Mouse (Mus musculus) spleen, postnatal 10 days (tissue): ENCODE data around the gene Morn1.
"Not testable (repeated sequence)": the region's sequence is repeated elsewhere in the genome, so short reads cannot be mapped to it uniquely, and the experiment has no call there.

ENCODE experiments used
- DNase-seq, 2 experiments: peaks; one replicate each; pipeline ENCODE4 v3.0.0; 2021 to 2022; ENCODE audit warnings: low spot score in 2 of 2

Gene Morn1

DNA sequence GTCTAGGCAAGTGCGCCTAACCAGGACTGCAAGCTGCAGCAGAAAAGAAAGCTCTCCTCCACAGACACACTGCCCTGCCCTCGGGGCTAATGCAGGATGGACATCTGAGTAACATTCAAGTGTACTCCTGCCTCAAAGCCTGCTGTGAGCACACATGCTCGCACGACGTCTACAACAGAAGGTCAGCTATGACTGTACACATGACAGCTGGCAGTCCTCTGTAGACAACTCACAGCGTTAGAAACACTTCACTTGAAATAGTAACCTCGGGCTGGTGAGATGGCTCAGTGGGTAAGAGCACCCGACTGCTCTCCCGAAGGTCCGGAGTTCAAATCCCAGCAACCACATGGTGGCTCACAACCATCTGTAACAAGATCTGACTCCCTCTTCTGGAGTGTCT, 7.6 kb upstream of the Morn1 start:
- not testable (repeated sequence) for DNase-seq

DNA sequence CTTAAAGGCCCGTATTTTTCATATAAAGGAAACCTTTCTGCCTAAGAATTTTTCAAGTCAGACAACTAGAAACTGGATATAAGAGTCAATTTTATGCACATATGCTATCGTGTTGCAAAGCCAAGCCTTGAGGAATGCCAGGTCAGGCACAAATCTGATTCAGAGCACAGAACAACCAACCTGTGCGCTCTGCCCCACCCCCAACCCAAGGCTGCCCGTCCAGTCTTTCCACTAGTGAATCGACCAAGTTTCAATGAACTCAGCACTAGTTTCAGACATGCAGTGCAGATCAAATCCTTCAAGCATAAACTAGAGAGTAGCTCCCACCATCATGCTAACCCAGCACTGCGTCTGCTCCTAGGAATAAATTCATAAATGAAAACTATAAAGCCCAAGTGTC, 6.7 kb upstream of the Morn1 start:
- no peak for DNase-seq

DNA sequence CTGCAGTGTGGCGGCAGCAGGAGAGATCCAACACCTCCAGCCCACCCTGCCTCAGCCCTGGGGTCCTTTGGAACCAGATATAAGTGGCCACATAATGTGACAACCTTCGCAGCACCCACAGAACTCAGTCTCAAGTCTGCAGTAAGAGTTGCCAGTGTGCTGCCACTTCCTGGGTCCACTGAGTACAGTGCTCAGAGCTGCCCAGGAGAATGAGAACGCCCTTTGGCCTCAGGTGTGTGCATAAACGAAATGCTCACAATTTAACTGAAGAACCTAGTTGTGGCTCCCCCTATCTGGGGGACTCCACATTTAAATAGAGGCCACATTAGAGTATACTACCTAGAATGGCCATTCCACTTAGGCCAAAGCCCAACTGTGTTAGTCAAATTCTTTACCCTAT, 2.8 kb upstream of the Morn1 start:
- no peak for DNase-seq

DNA sequence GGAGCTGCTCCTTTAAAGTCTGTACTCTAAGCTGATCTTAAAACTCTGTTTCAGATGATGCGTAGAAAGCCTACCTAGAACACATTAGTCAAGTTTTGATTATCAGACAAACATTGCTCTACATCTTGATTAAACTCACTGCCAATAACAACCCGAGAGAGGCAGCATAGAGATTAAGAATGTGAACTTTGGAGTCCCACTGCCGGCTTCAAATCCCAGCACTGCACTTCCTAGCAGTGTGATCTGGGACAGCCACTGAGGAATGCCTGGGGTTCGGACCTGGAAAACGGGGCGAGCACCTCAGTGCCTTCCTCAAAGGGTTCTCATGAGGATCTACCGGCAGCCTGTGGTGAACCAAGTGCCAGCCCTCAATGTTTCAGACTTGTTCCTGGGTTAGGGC, 2.0 kb upstream of the Morn1 start:
- DNase-seq = no peak

DNA sequence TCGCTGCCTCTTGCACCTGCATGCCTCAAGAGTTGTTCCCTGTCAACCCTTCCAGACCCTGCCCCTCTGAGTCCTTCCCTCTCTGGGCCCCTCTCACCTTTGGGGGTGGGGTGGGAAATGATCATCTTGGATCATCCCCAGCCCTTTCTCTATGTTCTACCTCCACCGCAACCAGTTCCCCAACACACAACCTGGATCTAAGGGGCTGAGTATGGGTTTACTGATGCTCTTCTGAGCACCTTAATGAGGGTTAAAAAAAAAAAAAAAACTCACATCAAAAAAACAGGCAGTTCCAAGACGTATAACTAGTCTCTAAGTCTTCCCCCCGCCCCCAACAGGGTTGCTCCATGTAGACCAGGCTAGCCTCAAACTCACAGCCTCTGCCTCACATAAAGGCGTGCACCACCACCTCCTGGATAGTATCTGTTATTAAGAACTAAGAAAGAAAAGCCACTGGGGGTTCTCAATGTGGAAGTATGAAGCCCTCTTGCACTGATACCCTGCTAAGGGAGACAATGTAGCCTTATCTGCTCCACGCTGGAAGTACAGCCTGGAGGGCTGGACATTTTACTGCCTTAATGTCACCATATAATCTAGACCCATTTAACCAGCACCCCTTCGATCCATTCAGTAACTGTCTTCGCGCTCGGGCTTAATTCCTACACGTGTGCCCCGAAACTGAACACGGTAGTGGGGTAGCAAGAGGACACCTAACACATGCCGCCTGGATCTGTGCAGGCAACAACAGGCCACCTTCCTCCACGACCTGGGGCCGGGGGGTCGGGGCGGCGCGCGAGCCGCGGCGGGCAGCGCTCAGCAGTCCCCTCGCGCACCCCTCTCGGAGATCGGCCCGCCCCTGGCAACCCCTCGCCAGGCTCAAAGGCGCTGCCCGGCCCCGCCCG, 920 bp upstream of the Morn1 start:
- DNase-seq = no peak

DNA sequence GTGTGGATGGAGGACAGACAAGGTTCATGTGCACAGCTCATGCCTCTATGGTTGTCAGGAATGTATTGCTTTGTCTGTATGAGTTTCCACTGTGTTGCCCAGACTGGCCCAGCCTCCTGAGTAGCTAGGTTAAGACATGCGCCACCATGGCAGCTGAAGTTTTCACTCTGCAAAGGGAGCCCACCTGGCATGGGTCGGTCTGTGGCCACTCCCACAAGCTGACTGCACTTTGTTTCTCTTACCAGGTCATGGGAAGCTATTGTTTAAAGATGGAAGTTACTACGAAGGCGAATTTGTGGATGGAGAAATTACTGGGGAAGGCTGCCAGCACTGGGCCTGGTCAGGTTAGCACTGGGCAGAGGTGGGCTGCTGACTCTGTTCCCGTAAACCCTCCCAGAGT, 2.9 kb downstream of the Morn1 start:
- no peak for DNase-seq

DNA sequence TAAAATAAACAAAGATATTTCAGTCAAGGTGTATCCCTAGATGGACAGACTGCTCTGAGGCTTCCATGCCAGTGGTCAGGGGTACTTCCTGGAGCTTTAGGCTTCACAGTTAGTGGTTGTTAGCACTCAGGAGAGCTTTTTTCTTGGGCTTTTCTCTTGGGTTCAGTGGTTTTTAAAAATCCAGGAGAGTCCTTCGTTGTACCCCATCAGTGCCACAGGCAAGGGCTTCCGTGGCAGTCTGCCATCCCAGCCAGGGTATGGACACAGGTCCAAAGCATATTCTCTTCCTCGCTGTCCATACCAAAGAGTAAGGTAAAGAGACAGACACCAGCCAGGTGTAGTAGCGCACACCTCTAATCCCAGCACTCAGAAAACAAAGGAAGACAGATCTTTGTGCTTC, 3.8 kb downstream of the Morn1 start:
- DNase-seq = no peak

DNA sequence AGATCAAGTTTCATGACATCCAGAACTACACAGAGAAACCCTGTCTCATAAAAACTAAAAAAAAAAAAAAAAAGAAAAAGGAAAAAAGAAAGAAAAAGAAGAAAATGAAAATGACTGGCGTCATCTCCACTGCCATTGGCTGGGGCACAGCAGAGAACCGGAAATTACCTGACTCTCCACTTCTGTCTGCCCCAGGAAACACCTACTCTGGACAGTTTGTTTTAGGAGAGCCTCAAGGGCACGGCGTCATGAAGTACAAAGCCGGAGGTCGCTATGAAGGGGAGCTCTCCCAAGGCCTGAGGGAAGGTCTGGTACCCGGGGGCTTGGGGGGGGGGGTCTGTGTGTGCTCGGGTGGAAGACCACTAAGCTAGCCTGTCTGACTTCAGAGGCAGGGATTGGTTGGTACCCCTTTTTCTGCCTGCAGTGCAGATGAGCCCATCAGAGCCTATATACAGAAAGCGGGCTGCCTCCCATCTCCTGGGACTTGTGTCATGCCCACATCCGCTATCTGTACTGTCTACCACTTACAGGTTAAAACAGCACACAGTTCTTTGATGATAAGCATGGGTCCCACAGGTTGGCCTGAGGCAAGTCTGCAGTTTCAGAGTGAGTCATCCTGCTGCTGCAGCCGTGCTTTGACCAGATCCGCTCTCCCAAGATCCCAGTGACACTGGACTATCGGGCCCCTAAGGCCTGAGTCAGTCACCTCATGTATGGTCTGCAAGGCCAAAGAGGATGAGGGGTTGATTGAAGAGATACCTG, 4.5 kb downstream of the Morn1 start:
- DNase-seq = no peak

DNA sequence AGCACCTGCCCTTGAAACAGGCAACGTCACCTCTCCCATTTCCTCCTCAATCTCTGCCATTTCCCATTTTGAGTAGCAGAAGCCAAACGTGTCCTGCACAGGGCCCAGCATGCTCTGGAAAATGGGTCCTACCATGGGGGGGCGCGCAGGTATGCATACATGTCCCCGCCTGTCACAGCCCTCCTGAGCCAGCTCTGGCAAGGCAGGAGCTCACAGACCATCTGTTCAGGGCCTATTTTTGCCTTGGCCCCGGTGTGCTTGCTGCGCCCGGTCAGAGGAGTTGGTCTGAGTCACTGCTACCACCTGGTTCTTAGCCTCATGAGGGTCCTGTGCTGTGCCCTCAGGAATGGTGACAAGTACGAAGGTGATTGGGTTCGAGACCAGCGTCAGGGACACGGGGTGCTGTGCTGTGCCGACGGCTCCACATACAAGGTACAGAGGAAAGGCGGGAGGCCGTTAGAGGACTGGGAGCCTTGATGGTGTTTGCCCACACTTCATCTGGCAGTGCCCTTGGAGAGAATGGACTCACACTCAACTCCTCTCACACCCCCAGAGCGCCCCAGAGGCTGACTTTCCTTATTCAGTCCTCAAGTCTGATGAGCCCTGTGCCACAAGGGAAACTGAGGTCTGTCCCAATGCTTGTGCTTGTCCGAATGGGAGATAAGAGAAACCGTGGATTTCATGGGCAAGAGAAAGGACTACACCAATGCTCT, 6.5 kb downstream of the Morn1 start:
- no peak for DNase-seq

DNA sequence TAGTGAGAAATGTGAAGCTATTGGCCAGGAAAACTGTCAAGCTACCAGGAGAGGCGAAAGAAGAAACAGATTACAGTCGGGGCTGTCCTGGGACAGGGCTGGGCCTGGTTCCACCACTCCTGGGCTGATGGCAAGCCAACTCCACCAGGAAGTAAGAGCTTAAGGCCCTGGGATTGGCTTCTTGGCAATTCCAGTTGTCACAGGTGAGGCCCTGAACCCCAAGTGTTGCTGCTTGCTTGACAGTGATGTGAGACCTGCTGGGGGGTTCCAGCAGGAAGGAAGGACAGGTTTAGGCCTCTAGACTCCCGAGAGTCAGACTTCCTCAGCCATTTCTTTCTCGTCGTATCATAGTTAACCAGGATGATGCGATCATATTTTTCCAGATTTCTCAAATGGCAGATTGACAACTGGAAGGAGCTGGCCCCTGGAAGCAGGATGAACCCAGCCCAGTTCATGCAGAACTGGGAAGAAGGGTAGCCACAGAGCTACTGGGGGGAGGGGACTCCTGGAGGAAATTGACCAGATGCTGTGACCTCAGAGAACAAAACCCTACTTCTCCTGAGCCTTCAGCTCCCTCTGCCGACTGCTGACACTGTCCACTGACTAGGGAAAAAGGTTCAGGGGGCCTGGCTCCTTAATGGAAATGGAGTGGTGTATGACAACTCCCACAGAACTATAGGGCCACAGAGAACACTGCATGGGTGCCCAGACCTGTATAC, 7.2 kb downstream of the Morn1 start:
- DNase-seq = no peak

DNA sequence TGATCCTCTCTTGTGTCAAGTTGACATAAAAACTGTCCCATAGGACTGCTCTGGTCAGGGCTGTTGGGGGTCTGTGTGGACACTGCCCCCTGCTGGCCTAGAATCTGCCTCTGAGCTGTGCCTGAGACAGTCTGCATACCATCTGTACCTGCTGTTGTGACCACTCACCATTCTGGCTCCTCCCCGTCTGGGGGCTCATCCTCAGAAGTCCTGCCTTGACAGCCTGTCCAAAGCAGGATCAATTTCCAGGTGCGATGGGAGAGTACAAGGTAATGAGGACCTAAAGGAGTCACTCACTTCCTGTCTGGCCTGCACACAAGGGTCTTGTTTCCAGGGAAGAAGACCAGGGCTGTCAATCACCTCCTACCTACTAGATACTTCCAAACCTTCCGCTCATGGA, 8.2 kb downstream of the Morn1 start:
- peak; percentile 56 to 77 for DNase-seq

DNA sequence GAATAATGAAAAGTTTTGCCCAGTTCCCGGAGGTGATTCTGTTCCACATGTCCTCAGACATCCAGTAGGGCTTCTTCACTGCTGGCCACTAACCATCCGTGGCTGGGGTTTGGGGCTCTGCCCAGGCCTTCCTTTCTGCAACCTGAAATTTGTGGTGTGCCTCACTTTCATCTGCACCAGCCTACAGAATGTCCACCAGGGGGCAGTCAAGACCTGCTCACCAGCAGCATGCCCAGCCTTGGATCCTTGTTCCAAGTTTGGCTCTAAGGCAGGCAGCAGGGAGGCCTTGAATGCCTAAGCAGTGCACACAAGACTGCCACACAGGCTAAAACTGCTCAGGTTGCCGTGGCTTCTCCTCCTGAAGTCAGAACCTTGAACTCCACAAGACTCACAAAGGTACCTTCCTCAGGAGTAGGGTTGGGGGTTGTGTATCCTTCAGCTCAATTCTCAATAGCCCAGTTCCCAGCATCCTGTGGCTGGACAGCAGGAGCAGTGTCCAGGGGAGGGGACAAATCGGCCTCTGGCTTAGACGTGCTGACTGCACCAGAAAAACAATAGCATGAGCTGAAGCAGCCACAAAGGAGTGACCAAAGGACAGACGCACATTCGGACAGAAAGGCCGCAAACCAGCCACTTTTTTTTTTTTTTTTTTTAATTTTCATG, 9.0 kb downstream of the Morn1 start:
- DNase-seq = peak; percentile 67 to 84

DNA sequence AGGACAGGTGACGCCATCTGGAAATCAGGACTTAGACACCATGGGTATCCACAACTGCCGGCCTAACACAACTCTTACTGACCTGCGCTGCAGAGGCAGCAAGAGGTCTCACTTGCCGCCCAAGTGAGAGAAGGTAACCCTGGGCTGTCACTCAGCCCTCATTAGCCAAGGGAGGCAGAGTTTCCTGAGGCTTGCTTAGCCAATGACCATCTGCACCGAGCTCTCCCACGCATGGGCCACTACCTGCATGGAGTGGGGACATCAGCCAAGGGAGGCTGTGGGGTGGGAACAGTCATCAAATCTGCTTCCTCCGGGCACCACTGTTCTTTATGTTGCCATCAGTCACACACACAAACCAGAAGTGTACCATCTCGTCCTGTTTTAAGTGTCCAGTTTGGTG, 9.6 kb downstream of the Morn1 start:
- no peak for DNase-seq

DNA sequence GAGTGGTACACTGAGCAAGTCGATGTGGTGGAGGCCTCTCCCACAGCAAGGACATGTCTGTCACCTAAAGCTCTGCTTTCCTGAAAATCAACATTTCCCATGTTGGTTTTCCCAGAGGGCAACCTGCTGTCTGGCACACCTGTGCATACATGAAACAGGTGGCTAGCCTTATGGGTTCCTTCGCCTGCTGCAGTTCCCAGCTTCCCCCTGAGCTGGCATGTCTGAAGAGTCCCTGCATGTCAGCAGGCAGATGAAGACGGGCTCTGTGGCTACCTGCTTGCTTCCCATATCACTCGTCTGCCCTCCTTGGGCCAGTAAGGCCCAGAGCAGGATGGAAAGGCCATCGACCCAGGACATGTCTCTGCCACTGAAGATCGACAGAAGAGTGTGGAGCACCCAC, 11.1 kb downstream of the Morn1 start:
- DNase-seq = no peak

DNA sequence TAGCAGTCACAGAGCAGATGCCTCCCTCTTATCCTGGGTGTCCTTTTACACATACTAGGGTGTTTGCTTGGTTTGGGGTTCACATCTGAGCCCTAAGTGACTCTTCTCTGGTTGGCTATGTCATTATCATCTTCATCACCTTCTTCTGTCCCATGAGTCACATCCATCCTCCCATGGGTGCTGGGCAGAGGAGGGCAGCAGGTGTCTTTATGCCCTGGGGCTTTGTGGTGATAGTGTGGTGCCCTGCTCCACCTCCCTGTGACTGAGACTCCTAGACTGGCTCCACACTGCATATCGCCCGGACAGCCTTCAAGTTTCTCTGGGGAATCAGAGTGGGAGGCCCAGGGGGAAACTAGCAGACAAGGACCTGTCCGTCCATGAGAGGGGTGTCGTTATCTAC, 12.2 kb downstream of the Morn1 start:
- no peak for DNase-seq

DNA sequence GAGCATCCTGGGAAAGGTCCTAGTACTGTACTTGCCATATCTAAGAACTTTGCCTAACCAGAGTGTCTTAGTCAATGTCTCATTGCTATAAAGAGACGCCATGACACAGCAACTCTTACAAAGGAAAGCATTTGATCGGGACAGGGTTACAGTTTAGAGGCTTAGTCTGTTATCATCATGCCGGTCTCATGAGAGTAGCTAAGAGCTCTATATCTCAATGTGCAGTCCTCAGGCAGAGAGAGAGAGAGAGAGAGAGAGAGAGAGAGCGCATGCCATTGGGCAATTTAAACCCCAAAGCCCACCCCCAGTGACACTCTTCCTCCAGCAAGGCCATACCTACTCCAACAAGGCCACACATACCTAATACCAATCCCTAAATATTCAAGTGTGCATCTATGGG, 21.5 kb downstream of the Morn1 start:
- no peak for DNase-seq

DNA sequence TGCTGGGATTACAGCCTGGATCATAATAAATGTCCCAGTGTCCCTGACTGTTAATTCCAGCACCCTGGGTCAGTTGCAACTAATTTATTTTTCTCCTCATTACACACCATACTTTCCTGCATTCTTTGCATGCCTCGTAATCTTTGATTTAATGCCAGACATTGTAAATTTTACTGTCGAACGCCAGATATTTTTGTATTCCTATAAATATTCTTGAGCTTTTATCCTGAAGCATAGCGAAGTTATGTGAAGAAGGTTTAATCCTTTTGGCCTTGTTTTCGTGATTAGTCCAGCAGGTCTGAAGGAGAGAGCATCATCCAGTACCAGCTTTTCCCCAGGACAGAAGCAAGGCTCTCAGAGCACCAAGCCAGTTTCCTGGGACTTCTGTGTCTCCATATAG, 23.1 kb downstream of the Morn1 start:
- no peak for DNase-seq

DNA sequence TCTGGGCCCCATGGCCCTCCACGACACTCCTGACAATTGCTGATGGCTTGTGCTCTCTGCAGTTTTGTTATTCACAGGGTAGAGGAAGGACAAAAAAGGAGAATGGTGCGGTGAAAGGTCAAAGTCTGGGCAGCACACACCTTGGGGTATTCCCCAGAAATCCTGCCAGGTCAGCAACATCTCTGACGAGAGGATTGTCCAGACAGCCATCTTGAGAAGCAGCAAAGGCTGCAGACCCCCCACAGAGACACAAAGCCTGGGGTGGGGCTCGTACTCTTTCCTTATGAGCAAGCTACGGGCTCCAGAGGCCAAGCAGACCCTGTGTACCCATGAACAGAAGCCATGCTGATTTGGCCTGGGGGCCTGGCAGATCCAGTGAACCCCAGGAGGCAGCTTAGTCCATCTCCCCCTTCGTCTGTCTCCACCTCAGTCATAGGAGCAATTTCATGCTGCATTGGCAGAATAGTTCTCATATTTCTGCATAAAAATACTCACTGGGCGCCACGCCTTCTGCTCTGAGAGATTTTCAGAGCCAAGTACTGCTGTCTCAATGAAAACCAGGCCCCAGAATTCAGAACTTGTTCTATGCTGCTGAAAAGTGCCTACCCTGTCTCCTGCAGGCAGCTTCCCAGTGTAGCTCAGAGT, 27.5 kb downstream of the Morn1 start:
- no peak for DNase-seq

DNA sequence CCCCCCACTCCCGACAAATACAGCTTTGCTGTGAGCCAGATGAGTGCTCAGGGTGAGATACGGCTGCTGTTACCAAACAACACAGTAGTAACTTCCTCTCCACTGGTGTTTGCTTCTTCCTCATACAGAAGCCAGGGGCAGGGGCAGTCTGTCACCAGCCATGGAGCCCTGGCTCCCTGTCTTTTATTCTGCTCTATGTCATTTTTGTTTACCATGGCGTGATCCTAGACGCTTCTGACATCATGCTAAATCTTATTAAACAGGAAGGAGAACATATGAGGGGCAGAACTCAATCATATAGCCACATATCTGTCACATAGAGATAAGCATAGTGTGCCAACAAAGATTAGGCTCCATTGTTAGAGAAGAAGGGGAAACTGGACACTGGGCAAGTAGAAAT, 30.2 kb downstream of the Morn1 start:
- DNase-seq = no peak

DNA sequence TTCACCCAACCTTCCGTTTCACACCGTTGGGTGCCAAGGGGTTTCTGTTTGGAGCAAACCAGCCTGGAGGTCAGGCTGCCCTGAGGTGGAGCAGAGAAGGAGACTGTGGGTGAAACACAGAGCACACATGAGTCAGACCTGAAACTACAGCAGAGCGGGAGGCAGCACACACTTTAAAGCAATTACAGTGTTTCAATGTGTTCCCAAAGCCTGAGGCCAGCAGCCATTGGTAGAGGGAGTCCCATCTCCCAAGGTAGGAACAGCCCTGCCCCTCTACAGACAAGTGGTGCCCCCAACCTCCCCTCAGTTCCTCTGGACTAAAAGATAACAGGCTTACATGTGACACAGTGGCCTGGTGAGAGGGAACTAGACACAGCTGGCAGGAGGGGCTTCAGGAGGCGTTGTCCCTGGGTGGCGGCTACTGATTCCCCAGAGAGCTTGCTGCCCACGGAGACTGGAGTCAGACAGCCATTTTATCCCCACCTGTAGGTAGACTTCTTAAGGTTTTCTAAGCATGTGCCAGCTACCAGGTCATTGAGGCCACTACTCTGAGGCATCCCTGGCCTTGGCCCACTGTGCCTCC, 31.1 kb downstream of the Morn1 start:
- peak in 1 of 2 experiments; percentile 43 for DNase-seq
